Mouse (Mus musculus): Measurements from ENCODE around the gene Plekhh3. TPM values are rescaled to one million over a fixed set of nuclear protein-coding genes. Genes with fewer than 3 reads are reported as not detected.
A peak's percentile ranks its signal among the peaks of the same experiment; 100 is the strongest.

The Plekhh3 gene
- total RNA-seq, 1 experiment from 2014 or later = not detected

GRCm38 (mm10) chr11:101175636-101176116 is 4.5 kb upstream of the Plekhh3 start:
- no peak for ATAC-seq (replicated peaks in 1 of 2; ENCODE audit: insufficient read depth in 1 of 2, low FRiP score in 2 of 2, low TSS enrichment in 1 of 2, low read depth in 1 of 2, poor library complexity in 2 of 2, severe bottlenecking in 2 of 2)

DNA sequence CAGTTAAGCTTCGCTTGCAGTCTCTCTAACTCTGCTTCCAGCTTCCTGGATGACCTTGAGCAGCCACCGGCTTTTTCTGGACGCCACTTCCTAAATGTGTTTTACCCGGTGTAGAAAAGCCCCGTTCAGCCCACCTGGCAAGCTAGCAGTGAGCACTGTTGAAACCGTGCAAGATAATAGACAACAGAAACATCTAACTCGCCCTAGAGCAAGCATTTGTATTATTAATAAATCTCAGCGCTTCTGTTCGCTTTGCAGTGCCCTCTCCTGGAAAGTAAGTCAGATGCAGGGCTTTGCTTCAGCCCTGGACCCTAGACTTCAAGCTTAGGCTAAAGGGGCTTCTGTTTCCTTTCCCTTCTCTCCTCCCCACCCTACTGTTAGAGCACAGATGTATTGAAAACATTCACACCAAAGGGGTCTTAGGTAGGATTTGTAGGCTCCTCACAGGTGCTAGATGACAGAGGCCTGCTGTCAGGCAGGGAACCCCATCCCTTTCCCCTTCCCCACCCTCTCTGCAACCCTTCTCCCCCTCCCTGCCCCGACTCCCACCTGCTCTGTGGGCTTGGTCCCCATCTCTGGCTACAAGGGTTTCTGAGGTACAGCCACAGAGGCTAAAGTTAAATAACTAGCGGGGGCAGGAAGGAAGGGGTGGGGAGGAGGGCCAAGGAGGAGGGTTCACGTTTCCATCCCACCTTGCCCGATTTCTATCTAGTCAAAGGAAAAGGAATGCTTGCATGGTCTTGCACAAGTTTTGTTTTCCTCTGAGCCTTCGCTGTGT is 3.9 kb upstream of the Plekhh3 start, which contains the start of gene Ccr10:
Ccr10 (minus strand) TSS at position 593 of the 778 bp plus-strand sequence.
- ATAC-seq (replicated peaks in 1 of 2; ENCODE audit: insufficient read depth in 1 of 2, low FRiP score in 2 of 2, low TSS enrichment in 1 of 2, low read depth in 1 of 2, poor library complexity in 2 of 2, severe bottlenecking in 2 of 2) = no peak

- no peak for ATAC-seq (replicated peaks in 1 of 2; ENCODE audit: insufficient read depth in 1 of 2, low FRiP score in 2 of 2, low TSS enrichment in 1 of 2, low read depth in 1 of 2, poor library complexity in 2 of 2, severe bottlenecking in 2 of 2)
Observed at GRCm38 (mm10) chr11:101174389-101174745, 3.2 kb upstream of the Plekhh3 start.

DNA sequence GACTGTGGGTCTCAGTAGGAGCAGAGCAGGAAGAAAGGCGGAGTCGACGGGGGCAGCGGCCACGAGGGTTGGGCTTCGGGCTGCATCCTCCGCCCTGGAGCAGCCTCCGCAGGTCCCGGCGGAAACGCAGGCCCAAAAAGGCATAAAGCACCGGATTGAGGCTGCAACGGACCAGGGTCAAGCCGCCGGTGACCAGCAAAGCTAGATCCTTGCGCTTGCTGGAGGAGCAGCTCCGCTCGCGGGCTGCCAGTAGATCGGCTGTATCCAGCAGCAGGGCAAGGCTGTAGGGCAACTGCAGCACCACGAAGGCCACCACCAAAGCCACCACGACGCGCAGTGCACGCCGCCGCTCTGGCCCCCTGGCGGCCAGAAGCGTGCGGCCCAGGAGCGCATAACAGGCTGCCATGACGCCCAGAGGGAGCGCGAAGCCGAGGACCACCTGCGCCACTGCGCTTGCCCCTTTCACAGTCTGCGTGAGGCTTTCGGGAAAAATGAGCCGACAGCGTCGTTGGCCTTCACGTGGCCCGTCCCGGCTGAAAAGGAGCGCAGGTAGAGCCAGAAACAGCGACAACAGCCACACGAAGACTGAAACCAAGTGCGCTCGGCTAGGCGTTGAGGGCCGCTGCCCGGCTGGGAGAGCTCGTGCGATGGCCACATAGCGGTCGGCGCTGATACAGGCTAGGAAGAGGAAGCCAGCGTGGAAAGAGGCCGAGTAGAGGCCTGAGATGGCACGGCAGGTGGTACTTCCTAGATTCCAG is 2.7 kb upstream of the Plekhh3 start:
- ATAC-seq (replicated peaks in 1 of 2; ENCODE audit: insufficient read depth in 1 of 2, low FRiP score in 2 of 2, low TSS enrichment in 1 of 2, low read depth in 1 of 2, poor library complexity in 2 of 2, severe bottlenecking in 2 of 2) = peak; percentile 50 to 54

GRCm38 (mm10) chr11:101173112-101173511 is 2.0 kb upstream of the Plekhh3 start:
- no peak for ATAC-seq (replicated peaks in 1 of 2; ENCODE audit: insufficient read depth in 1 of 2, low FRiP score in 2 of 2, low TSS enrichment in 1 of 2, low read depth in 1 of 2, poor library complexity in 2 of 2, severe bottlenecking in 2 of 2)

DNA sequence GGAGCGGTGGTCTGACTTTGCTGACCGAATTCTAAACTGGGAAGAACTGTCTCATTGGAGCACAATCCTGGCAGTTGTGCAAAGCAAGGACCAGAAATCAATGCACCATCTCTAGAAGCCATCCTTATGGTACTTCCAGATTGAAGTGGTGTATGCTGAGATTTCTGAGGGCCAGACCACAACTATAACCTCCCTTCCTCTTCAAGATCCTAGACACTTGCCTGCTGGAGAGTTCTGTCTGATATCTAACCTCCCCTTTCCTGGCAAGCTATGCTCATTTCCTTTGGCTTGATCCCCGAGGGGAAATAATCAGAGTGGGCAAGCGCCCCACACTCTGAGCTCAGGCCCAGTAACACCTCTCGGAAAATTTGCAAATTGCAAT is 1.3 kb upstream of the Plekhh3 start:
- no peak for ATAC-seq (replicated peaks in 1 of 2; ENCODE audit: insufficient read depth in 1 of 2, low FRiP score in 2 of 2, low TSS enrichment in 1 of 2, low read depth in 1 of 2, poor library complexity in 2 of 2, severe bottlenecking in 2 of 2)

DNA sequence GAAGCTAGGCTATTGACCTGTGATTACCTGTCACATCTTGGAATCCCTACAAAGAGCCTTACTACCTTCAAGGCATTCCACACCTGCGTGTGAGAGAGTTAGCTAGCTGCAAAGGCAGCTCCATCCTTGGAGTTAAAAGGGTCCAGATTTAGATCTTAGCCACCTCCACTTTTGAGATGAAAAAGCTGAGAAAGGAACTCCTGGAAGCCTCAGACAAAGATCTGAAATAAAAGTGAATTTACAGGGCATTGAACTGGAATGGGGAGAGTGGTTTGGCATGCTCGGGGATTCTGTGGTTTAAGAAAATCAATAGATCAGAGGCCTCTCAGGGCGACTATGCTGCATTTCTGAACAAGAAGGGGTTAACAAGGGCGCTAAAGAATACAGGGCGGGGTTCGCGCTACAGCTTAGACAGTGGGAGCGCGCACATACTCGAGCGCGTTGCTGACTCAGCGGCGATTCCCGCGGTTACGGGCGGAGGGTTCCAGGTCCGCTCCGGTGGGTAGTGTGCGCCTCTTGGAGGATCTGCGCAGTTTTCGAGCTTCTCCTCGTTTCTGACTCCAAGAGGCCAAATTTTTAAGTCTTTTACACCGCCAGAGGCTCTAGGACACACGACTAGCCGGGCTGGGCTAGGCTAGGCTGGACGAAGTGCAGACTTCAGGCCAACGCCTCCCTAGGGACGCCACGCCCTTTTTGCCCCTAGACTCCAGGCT is 726 bp upstream of the Plekhh3 start:
- ATAC-seq (replicated peaks in 1 of 2; ENCODE audit: insufficient read depth in 1 of 2, low FRiP score in 2 of 2, low TSS enrichment in 1 of 2, low read depth in 1 of 2, poor library complexity in 2 of 2, severe bottlenecking in 2 of 2) = no peak

DNA sequence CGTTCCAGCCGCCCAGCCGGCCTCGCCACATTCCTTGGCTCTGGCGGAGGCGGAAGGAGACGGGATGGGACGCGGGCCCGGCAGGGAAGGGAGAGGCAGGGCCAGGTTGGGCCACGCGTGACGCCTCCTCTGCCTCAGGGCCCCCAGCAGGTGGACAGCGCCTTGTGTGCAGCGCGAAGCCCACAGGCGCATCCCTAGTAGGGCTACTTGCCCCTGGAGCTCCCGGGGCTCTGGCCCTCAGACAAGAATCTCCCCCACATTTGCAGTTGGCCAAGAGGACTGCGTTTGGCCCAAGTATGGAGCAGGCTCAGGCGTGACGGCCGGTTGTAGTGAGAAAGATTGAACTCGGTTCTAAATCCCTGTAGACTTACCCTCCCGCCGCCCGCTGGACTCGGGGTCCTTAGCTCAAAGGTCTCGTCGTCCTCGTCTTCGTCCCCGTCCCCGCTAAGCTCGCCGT is 769 bp downstream of the Plekhh3 start, which contains the start of gene Cntnap1:
Cntnap1 (plus strand) TSS at position 170 of the 457 bp plus-strand sequence.
- no peak for ATAC-seq (replicated peaks in 1 of 2; ENCODE audit: insufficient read depth in 1 of 2, low FRiP score in 2 of 2, low TSS enrichment in 1 of 2, low read depth in 1 of 2, poor library complexity in 2 of 2, severe bottlenecking in 2 of 2)

GRCm38 (mm10) chr11:101169301-101170107 is 1.6 kb downstream of the Plekhh3 start:
- no peak for ATAC-seq (replicated peaks in 1 of 2; ENCODE audit: insufficient read depth in 1 of 2, low FRiP score in 2 of 2, low TSS enrichment in 1 of 2, low read depth in 1 of 2, poor library complexity in 2 of 2, severe bottlenecking in 2 of 2)

- no peak for ATAC-seq (replicated peaks in 1 of 2; ENCODE audit: insufficient read depth in 1 of 2, low FRiP score in 2 of 2, low TSS enrichment in 1 of 2, low read depth in 1 of 2, poor library complexity in 2 of 2, severe bottlenecking in 2 of 2)
Observed at GRCm38 (mm10) chr11:101168301-101168980, 2.7 kb downstream of the Plekhh3 start.

GRCm38 (mm10) chr11:101167963-101168300 is 3.2 kb downstream of the Plekhh3 start:
- ATAC-seq (replicated peaks in 1 of 2; ENCODE audit: insufficient read depth in 1 of 2, low FRiP score in 2 of 2, low TSS enrichment in 1 of 2, low read depth in 1 of 2, poor library complexity in 2 of 2, severe bottlenecking in 2 of 2) = no peak

DNA sequence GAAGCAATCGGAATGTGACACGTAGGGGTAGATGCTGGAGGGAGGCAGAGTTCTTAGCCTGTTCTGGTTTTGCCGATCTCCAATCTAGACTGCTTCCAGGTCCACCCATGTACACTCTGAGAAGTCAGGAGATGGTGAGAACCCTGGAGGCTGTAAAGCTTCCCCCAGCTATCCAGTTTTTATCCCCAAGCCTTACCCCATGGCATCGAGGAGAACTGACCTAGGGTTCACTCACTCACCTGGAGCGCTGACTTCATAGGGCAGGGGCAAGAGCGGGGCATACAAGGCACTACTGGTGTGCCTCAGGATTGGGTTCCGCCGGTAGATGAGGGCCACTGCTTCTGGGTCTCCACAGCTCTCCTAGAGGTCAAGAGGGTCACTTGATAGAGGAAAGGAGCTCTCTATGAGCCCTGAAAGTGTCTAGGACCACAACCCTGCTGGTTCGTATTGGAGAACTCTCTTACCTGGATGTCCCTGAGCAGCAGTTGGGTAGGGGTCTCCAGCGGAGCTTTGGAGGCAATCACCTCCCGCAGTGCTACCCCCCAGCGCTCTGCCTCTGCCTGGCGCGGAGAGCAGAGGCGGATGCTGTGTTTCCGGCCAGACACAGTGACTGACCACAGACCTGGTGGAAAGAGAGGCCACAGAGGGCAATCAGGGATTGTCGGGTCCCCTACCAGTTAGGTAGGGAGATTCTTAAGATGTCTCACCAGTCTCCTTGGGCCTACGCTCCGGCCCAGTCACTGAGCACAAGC is 3.8 kb downstream of the Plekhh3 start:
- ATAC-seq (replicated peaks in 1 of 2; ENCODE audit: insufficient read depth in 1 of 2, low FRiP score in 2 of 2, low TSS enrichment in 1 of 2, low read depth in 1 of 2, poor library complexity in 2 of 2, severe bottlenecking in 2 of 2) = peak in 1 of 2 experiments; percentile 7; a peak in 1 of 4 replicates

DNA sequence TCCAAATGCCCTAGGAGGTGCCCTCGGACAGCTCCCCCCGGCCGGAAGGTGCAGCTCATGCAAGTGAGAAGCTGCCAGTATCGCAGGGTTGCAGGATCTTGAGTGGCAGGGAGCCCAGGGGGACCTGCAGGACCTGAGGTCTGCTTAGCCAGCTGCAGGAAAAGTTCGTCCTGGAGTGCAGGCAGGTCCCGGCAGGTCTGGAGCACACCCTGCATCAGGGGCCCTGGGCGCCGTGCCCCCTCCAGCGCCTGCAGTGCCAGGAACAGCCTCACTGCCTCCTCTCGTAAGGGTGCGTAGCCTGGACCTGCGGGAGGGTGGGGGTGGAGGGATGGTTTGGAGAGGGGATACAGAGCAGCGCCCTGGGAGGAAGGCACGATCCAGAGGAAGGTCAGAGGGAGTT is 4.8 kb downstream of the Plekhh3 start:
- ATAC-seq (replicated peaks in 1 of 2; ENCODE audit: insufficient read depth in 1 of 2, low FRiP score in 2 of 2, low TSS enrichment in 1 of 2, low read depth in 1 of 2, poor library complexity in 2 of 2, severe bottlenecking in 2 of 2) = no peak

GRCm38 (mm10) chr11:101164677-101165580 is 6.2 kb downstream of the Plekhh3 start:
- no peak for ATAC-seq (replicated peaks in 1 of 2; ENCODE audit: insufficient read depth in 1 of 2, low FRiP score in 2 of 2, low TSS enrichment in 1 of 2, low read depth in 1 of 2, poor library complexity in 2 of 2, severe bottlenecking in 2 of 2)

DNA sequence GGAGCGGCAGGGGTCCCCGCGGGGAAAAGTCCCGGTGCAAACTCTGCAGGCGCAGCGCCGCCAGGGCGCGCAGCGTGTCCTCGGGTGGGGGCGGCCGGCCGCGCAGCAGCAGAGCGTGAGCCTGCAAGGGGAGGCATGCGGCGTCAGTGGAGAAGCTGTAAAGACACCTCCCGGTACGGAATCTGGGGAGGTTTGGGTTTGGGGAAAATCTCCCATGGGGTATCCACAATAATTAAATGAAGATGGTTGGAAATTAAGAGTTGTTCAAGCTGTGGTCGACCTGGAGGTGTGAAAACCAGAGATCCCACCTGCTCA is 6.8 kb downstream of the Plekhh3 start:
- ATAC-seq (replicated peaks in 1 of 2; ENCODE audit: insufficient read depth in 1 of 2, low FRiP score in 2 of 2, low TSS enrichment in 1 of 2, low read depth in 1 of 2, poor library complexity in 2 of 2, severe bottlenecking in 2 of 2) = no peak
